Mouse (Mus musculus) thymus, postnatal 36 days (tissue): ENCODE results near the gene Atp8b5.

Source experiments
- DNase-seq, 2 experiments: peaks; one replicate each; pipeline ENCODE4 v3.0.0; 2022; ENCODE audit warnings: mixed read lengths in 2 of 2

Atp8b5 gene

GRCm38 (mm10) chr4:43417269-43418062 is 150.5 kb downstream of the Atp8b5 start:
- DNase-seq: no peak

- no peak for DNase-seq
Observed at GRCm38 (mm10) chr4:43418450-43418849, 151.5 kb downstream of the Atp8b5 start.

- DNase-seq: no peak
Observed at GRCm38 (mm10) chr4:43418973-43419656, 152.2 kb downstream of the Atp8b5 start.

GRCm38 (mm10) chr4:43419801-43420281 is 152.9 kb downstream of the Atp8b5 start:
- no peak for DNase-seq

DNA sequence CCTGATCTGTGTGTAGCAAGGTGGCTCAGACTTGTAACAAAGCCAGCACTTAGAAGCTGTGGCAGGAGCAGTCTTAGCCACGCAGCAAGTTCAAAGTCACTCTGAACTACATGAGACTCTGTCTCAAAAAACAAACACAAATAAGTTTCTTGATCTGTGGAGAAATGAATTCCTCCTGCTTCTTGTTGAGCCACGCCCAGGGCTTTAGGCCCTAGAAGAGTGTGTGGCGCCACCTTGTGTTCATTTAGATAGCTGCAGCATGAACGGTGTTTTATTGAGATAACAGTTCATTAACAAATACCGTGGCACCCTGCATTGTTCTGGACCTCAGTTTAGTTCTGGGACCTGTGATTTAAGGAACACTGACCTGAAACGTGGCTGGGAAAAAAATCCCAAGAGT is 153.3 kb downstream of the Atp8b5 start:
- DNase-seq: peak; percentile 44 to 52

GRCm38 (mm10) chr4:43421632-43422240 is 154.8 kb downstream of the Atp8b5 start:
- no peak for DNase-seq
